Mouse (Mus musculus) embryo, embryonic 10 days (tissue): Measurements from ENCODE around the gene Zfp781.
"Not testable (repeated sequence)": the region's sequence is repeated elsewhere in the genome, so short reads cannot be mapped to it uniquely, and the experiment has no call there.

Experiments used
- DNase-seq: peaks from one replicate; pipeline ENCODE4 v3.0.0-alpha.2; 2015; ENCODE audit warnings: low spot score

Gene Zfp781

GRCm38 (mm10) chr10:81929842-81930743, at the start of gene Zfp781:
Zfp781 (minus strand) TSS chr10:81930480.
- not testable (repeated sequence) for DNase-seq

GRCm38 (mm10) chr10:81978365-81979003, 48.2 kb upstream of the Zfp781 start:
- DNase-seq = not testable (repeated sequence)

- not testable (repeated sequence) for DNase-seq
These were observed 451 bp upstream of the Zfp781 start for GRCm38 (mm10) chr10:81930744-81931118.

- DNase-seq = not testable (repeated sequence)
These were observed 66.6 kb downstream of the Zfp781 start, which contains the start of gene Gm32687 for GRCm38 (mm10) chr10:81863409-81864407. Gm32687 (plus strand) TSS chr10:81863934.
